Mouse (Mus musculus) embryonic stem cell, embryonic (primary cell): Measurements from ENCODE around the gene Ism1.

Source experiments
- CTCF ChIA-PET, 4 experiments: fragments of 300-600 bp in 2 of 4; fragments of 350-600 bp in 2 of 4; sonication (Branson Sonifier 250); formaldehyde crosslinking; loops; one replicate each; lab custom pipeline; 2022; ENCODE audit warnings: inconsistent platforms in 2 of 4; lab: Charles Lee
- POLR2A ChIA-PET, 4 experiments: fragments of 300-600 bp in 2 of 4; fragments of 350-600 bp in 2 of 4; sonication (Branson Sonifier 250); formaldehyde crosslinking; loops; one replicate each; lab custom pipeline; 2022; ENCODE audit warnings: antibody characterized with exemption in 4 of 4, inconsistent platforms in 1 of 4; lab: Charles Lee

The Ism1 gene

GRCm38 (mm10) chr2:139704951-139705350 is 27.0 kb downstream of the Ism1 start:
- POLR2A ChIA-PET = no interaction called here

GRCm38 (mm10) chr2:139708194-139708899 is 30.4 kb downstream of the Ism1 start:
- ChIA-PET POLR2A (interaction anchor here in 1 of 4 experiments (1.3 kb wide), 1 partner anchor 26 kb away, joined by 5 read pairs; no protein-coding TSS in a partner anchor), CTCF (interaction anchor here in 1 of 4 experiments (1.9 kb wide), 1 partner anchor 15 kb away, joined by 8 read pairs; no protein-coding TSS in a partner anchor)

More at GRCm38 (mm10) chr2:139704951-139705350, 27.0 kb downstream of the Ism1 start:
- CTCF ChIA-PET = no interaction called here

- CTCF ChIA-PET = interaction anchor here in 1 of 4 experiments (1.8 kb wide), 1 partner anchor 11 kb away, joined by 5 read pairs; no protein-coding TSS in a partner anchor
Observed at GRCm38 (mm10) chr2:139711640-139712039, 33.7 kb downstream of the Ism1 start.

GRCm38 (mm10) chr2:139712046-139712445 is 34.1 kb downstream of the Ism1 start:
- POLR2A ChIA-PET = interaction anchor here in 2 of 4 experiments (0.6 to 0.9 kb wide), 2 partner anchors 29 to 35 kb away, joined by 3 read pairs; no protein-coding TSS in a partner anchor
- CTCF ChIA-PET = interaction anchor here in 1 of 4 experiments (1.8 kb wide), 1 partner anchor 11 kb away, joined by 5 read pairs; no protein-coding TSS in a partner anchor

More at GRCm38 (mm10) chr2:139711640-139712039, 33.7 kb downstream of the Ism1 start:
- POLR2A ChIA-PET = interaction anchor here in 2 of 4 experiments (0.6 to 0.9 kb wide), 2 partner anchors 29 to 34 kb away, joined by 3 read pairs; no protein-coding TSS in a partner anchor

- POLR2A ChIA-PET = no interaction called here
- CTCF ChIA-PET = no interaction called here
Observed at GRCm38 (mm10) chr2:139714206-139714605, 36.2 kb downstream of the Ism1 start.

- POLR2A ChIA-PET = interaction anchor here in 1 of 4 experiments (0.7 kb wide), 1 partner anchor 58 kb away, joined by 3 read pairs; no protein-coding TSS in a partner anchor
- CTCF ChIA-PET = interaction anchor here in 1 of 4 experiments (0.6 kb wide), 1 partner anchor 77 kb away, joined by 5 read pairs; no protein-coding TSS in a partner anchor
Observed at GRCm38 (mm10) chr2:139717772-139718171, 39.8 kb downstream of the Ism1 start.

- ChIA-PET CTCF (interaction anchor here (0.5 to 1.5 kb wide), 23 partner anchors 9 to 373 kb away, joined by 3 to 10 read pairs (median 4); partner anchors contain the start of gene Ism1 (in 1 of the 4)), POLR2A (no interaction called here)
Observed at GRCm38 (mm10) chr2:139722700-139723099, 44.7 kb downstream of the Ism1 start.

GRCm38 (mm10) chr2:139723304-139723703 is 45.3 kb downstream of the Ism1 start:
- CTCF ChIA-PET = interaction anchor here (0.5 to 1.5 kb wide), 17 partner anchors 7 to 373 kb away, joined by 3 to 10 read pairs (median 4); partner anchors contain the start of gene Ism1 (in 1 of the 4)
- POLR2A ChIA-PET = no interaction called here

GRCm38 (mm10) chr2:139724202-139724838 is 46.3 kb downstream of the Ism1 start:
- CTCF ChIA-PET = interaction anchor here in 1 of 4 experiments (0.5 to 0.8 kb wide), 2 partner anchors 8 to 387 kb away, joined by 5 to 10 read pairs; no protein-coding TSS in a partner anchor

GRCm38 (mm10) chr2:139725328-139725727 is 47.4 kb downstream of the Ism1 start:
- POLR2A ChIA-PET = no interaction called here
- CTCF ChIA-PET = interaction anchor here in 2 of 4 experiments (1.1 to 1.4 kb wide), 2 partner anchors 47 to 343 kb away, joined by 3 read pairs; partner anchors contain the start of gene Ism1 (in 1 of the 2)

More at GRCm38 (mm10) chr2:139724202-139724838, 46.3 kb downstream of the Ism1 start:
- POLR2A ChIA-PET = no interaction called here

- ChIA-PET CTCF (no interaction called here), POLR2A (no interaction called here)
Observed at GRCm38 (mm10) chr2:139728060-139728459, 50.1 kb downstream of the Ism1 start.

- CTCF ChIA-PET = interaction anchor here in 1 of 4 experiments (0.7 kb wide), 1 partner anchor 246 kb away, joined by 3 read pairs; no protein-coding TSS in a partner anchor
Observed at GRCm38 (mm10) chr2:139729377-139729776, 51.4 kb downstream of the Ism1 start.

GRCm38 (mm10) chr2:139742381-139742780 is 64.4 kb downstream of the Ism1 start:
- ChIA-PET POLR2A (interaction anchor here in 1 of 4 experiments (0.6 kb wide), 1 partner anchor 9 kb away, joined by 4 read pairs; no protein-coding TSS in a partner anchor), CTCF (no interaction called here)

More at GRCm38 (mm10) chr2:139729377-139729776, 51.4 kb downstream of the Ism1 start:
- POLR2A ChIA-PET = no interaction called here

GRCm38 (mm10) chr2:139757021-139757420 is 79.0 kb downstream of the Ism1 start:
- CTCF ChIA-PET = no interaction called here
- POLR2A ChIA-PET = no interaction called here

GRCm38 (mm10) chr2:139757456-139757855 is 79.5 kb downstream of the Ism1 start:
- ChIA-PET CTCF (no interaction called here), POLR2A (no interaction called here)

- ChIA-PET POLR2A (interaction anchor here in 2 of 4 experiments (0.6 to 0.7 kb wide), 3 partner anchors 10 to 1426 kb away, joined by 3 to 5 read pairs (median 4); no protein-coding TSS in a partner anchor), CTCF (no interaction called here)
Observed at GRCm38 (mm10) chr2:139764355-139764754, 86.4 kb downstream of the Ism1 start.

GRCm38 (mm10) chr2:139774949-139775570 is 97.1 kb downstream of the Ism1 start:
- POLR2A ChIA-PET = interaction anchor here in 1 of 4 experiments (0.6 kb wide), 1 partner anchor 26 kb away, joined by 5 read pairs; no protein-coding TSS in a partner anchor
- CTCF ChIA-PET = interaction anchor here in 1 of 4 experiments (0.6 kb wide), 1 partner anchor 829 kb away, joined by 3 read pairs; no protein-coding TSS in a partner anchor

GRCm38 (mm10) chr2:139776644-139777043 is 98.7 kb downstream of the Ism1 start:
- POLR2A ChIA-PET = interaction anchor here in 1 of 4 experiments (0.7 kb wide), 1 partner anchor 340 kb away, joined by 3 read pairs; no protein-coding TSS in a partner anchor
- CTCF ChIA-PET = interaction anchor here in 2 of 4 experiments (0.6 to 0.7 kb wide), 2 partner anchors 34 to 190 kb away, joined by 3 to 4 read pairs; no protein-coding TSS in a partner anchor
